Mouse (Mus musculus) MEL (cell line): ENCODE data around the gene Ltbp2.

Experiments
- CTCF ChIP-seq, 3 experiments: IDR thresholded peaks in 2 of 3; conservative IDR thresholded peaks in 1 of 3; 2 replicates each; pipeline ENCODE4 v1.5.1; 2011 to 2012; ENCODE audit warnings: low read length in 3 of 3, low read depth in 2 of 3, mild to moderate bottlenecking in 2 of 3, improper control_type of control experiment in 1 of 3, inconsistent platforms in 1 of 3, mixed read lengths in 1 of 3, moderate library complexity in 1 of 3; ENCODE audit not compliant: control insufficient read depth in 1 of 3, insufficient read depth in 1 of 3, poor library complexity in 1 of 3, severe bottlenecking in 1 of 3
- EP300 ChIP-seq, 2 experiments: IDR thresholded peaks; 2 replicates each; pipeline ENCODE4 v1.6.1; 2011; ENCODE audit warnings: improper control_type of control experiment in 2 of 2, low read length in 2 of 2, low read depth in 1 of 2, mild to moderate bottlenecking in 1 of 2
- KAT2A ChIP-seq: conservative IDR thresholded peaks from 2 replicates; pipeline ENCODE4 v1.6.1; 2012; ENCODE audit warnings: low read depth, low read length, improper control_type of control experiment, inconsistent platforms
- MAX ChIP-seq: IDR thresholded peaks from 2 replicates; pipeline ENCODE4 v1.6.1; 2011; ENCODE audit warnings: low read length, improper control_type of control experiment
- RAD21 ChIP-seq: IDR thresholded peaks from 2 replicates; pipeline ENCODE4 v1.6.1; 2011; ENCODE audit warnings: mild to moderate bottlenecking, low read depth, low read length, improper control_type of control experiment
- TCF12 ChIP-seq: IDR thresholded peaks from 2 replicates; pipeline ENCODE4 v1.6.1; 2014; ENCODE audit warnings: low read depth, mild to moderate bottlenecking, inconsistent platforms, low read length, improper control_type of control experiment, moderate library complexity
- USF1 ChIP-seq: IDR thresholded peaks from 2 replicates; pipeline ENCODE4 v1.6.1; 2014; ENCODE audit warnings: low read depth, mild to moderate bottlenecking, inconsistent platforms, low read length, improper control_type of control experiment, moderate library complexity
- ZNF384 ChIP-seq: IDR thresholded peaks from 2 replicates; pipeline ENCODE4 v1.6.1; 2012; ENCODE audit warnings: low read depth, mild to moderate bottlenecking, inconsistent platforms, low read length, improper control_type of control experiment

DNA sequence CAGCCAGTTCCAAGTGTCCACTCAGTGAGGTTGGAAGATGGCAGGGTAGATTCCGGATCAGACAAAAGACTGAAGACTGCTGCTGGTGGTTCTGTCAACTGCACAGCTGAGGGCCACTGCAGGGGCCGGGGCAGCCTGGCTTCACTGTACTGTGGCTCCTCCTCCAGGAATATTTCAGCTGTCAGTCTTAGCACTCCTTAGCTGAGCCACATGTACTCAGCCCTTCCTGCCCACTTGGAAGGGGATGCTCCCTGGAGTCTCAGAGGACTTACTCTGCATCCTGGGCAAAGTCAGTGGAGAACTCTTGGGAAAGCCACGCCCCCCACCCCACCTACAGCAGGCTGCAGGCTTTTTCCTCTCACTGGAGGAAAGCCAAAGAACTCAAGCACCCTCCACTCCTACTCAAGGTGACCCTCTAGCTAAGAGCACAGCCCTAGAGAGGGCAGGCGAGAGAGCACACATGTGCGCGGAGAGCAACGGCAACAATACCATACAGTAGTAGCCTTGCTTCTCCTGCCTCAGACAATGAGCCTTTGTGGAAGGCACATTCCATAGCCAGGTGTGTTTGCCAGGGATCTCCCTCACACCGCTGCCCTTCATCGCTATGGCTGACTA is 71.0 kb downstream of the Ltbp2 start:
- TF ChIP-seq MAX, result no peak
- TF ChIP-seq CTCF (IDR thresholded peaks at IDR 0.05 in 2 of 3, conservative IDR thresholded peaks at IDR 0.05 in 1 of 3; ENCODE audit: control insufficient read depth in 1 of 3, insufficient read depth in 1 of 3, low read depth in 2 of 3, low read length in 3 of 3, poor library complexity in 1 of 3, severe bottlenecking in 1 of 3), result no peak
- TF ChIP-seq TCF12, result no peak
- TF ChIP-seq EP300 (IDR thresholded peaks at IDR 0.05; ENCODE audit: low read depth in 1 of 2, low read length in 2 of 2), result no peak
- TF ChIP-seq KAT2A, result no peak
- TF ChIP-seq RAD21, result no peak
- TF ChIP-seq ZNF384, result no peak
- no peak for TF ChIP-seq USF1
